Mouse (Mus musculus): ENCODE measurements around the gene Rpl38.

Rpl38 gene

DNA sequence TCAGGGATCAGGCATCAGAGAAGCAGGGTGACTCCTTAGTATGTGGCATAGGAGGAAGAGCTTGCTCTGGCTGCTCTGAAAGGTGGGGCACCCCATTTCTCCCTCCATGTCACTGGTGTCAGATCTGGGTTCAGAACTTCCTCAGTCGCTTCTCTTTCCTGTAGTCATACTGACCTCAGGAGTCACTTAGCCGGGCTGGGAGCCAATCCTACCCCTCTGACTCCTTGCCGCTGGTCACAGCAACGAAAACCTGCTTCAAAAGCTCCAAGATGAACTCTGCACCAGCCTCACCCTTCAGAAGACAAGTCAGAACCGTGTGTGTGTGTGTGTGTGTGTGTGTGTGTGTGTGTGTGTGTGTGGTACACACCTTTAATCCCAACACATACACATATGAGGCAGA, 38.0 kb downstream of the Rpl38 start:
- no peak for DNase-seq

DNA sequence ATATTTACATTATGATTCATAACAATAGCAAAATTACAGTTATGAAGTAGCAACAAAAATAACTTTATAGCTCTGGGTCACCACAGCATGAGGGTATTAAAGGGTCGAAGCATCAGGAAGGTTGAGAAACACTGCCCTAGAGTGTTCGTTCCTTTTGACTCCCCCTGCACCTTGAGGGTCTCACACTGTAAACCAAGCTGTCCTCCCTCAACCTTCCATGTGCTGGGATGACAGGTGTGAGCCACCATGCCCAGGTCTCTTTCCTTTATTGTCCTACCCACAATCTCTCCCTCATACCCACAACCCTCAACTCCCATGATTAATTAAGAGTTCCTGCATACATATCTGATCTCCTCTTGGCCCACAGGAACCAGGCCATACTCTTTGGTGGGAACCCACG, 43.1 kb downstream of the Rpl38 start:
- no peak for DNase-seq

GRCm38 (mm10) chr11:114711861-114712260, 43.5 kb downstream of the Rpl38 start:
- no peak for DNase-seq

- DNase-seq = no peak
Measured at GRCm38 (mm10) chr11:114714526-114714925, 46.2 kb downstream of the Rpl38 start.

DNA sequence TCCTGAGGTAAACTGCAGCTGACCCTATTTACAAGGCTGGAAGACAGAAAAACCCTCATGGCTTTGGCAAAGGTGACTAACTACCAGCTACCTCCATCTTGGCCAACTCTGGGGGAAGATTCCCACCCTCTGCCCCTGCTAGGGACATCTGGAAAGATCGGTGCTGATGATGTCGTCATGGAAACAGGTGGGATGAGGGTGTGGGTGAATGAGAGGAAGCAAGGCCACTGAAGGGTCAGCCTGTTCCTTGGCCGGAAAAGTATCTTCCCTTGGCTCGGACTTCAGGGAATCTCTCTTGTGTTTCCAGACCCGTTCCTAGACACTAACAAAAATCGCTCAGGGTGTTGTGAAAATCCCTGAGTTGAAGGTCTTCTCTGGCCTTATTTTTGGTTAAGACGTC, 47.2 kb downstream of the Rpl38 start:
- DNase-seq = no peak

DNA sequence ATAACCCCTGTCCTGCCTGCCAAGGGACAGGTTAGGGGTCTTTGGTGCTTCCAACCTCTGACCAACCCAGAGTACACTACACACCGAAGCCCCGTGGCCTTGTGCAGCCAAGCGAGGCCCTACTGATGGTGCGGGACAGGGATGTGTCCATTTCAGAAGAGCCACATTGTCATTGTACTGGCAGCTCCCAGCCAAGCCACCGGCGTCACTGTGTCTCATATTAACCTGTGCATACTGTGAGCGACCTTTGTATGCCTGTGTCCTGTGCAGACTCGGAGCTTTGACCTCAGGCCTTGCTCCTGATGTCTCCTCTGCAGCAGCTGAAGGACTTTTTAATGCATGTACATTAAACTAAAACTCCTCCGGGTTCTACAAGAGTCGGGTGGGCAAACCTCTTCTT, 52.2 kb downstream of the Rpl38 start:
- no peak for DNase-seq
